Mouse (Mus musculus) E14TG2a.4 (cell line): Measurements from ENCODE around the gene Syf2.

ENCODE experiments used
- CTCF ChIP-seq: conservative IDR thresholded peaks from 2 replicates; pipeline ENCODE4 v1.5.1; 2014; ENCODE audit warnings: low read length
- NANOG ChIP-seq: IDR thresholded peaks from 2 replicates; pipeline ENCODE4 v1.6.1; 2014; ENCODE audit warnings: borderline replicate concordance, low read length, mixed read lengths
- POU5F1 ChIP-seq: IDR thresholded peaks from 2 replicates; pipeline ENCODE4 v1.6.1; 2014; ENCODE audit warnings: low read length, borderline replicate concordance

- no peak for TF ChIP-seq NANOG
- TF ChIP-seq CTCF, result 0 out of 2 replicates have a peak, but pooled peaks have one; percentile 13
- TF ChIP-seq POU5F1, result no peak
Observed at GRCm38 (mm10) chr4:134950518-134951091, 19.9 kb downstream of the Syf2 start.
